Mouse (Mus musculus): ENCODE results near the gene Acox3.

DNA sequence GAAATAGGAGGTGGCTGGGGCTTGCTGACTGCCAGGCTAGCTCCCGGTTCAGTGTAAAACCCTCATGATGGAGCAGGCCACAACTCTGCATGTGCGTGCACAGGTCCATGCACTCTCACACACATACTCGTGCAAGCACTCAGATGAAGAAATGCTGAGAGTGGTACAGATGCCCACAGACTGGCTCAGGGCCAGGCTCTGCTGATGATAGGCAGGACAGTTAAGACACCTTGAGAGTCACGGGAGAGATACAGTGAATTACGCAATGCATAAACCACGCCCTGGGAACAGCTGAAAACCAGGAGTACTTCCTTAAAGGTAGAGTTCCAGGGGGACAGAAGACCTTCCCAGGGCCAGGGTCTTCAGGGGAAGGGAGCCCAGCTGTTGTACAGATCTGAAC lies 11.3 kb upstream of the Acox3 start:
- no peak for TF ChIP-seq CTCF (IDR thresholded peaks at IDR 0.05; ENCODE audit: extremely low read depth, insufficient read depth, insufficient read length, insufficient replicate concordance)
- no peak for TF ChIP-seq POLR2A (IDR thresholded peaks at IDR 0.05; ENCODE audit: low read depth, low read length)

Measured in spleen, adult 2 months (tissue).